Mouse (Mus musculus) bone marrow, adult 2 months (tissue): Measurements from ENCODE around the gene Cadm4. TPM values are rescaled to one million over a fixed set of nuclear protein-coding genes. Genes with fewer than 3 reads are reported as not detected.
A peak's percentile ranks its signal among the peaks of the same experiment; 100 is the strongest.

Experiments
- H3K27ac ChIP-seq: fragments of 200-500 bp; 2 replicates; pipeline ENCODE4 v1.5.1; 2012; ENCODE audit warnings: low read depth, mild to moderate bottlenecking, control low read depth, inconsistent platforms, low read length; ENCODE audit not compliant: control insufficient read depth, poor library complexity, insufficient read depth
- H3K4me1 ChIP-seq: fragments of 200-500 bp; 2 replicates; pipeline ENCODE4 v1.6.1; 2011; ENCODE audit warnings: low read length; ENCODE audit not compliant: control insufficient read depth, insufficient read depth
- H3K4me3 ChIP-seq: fragments of 200-500 bp; replicated peaks from 2 replicates; pipeline ENCODE3; 2011; ENCODE audit warnings: mild to moderate bottlenecking, low read depth, low read length, control low read depth; ENCODE audit not compliant: control insufficient read depth
- CTCF ChIP-seq: fragments of 200-500 bp; IDR thresholded peaks from 2 replicates; pipeline ENCODE4 v1.5.1; 2011; ENCODE audit warnings: low read length, control low read depth; ENCODE audit not compliant: control insufficient read depth, insufficient read depth
- POLR2A ChIP-seq: fragments of 200-500 bp; IDR thresholded peaks from 2 replicates; pipeline ENCODE4 v1.6.1; 2011; ENCODE audit warnings: low read depth, mild to moderate bottlenecking, control low read depth, low read length, borderline replicate concordance; ENCODE audit not compliant: control insufficient read depth
- WGBS: fragments of 180-500 bp; shearing (Covaris S2); methylation state at CpG from one replicate; pipeline ENCODE4 v1.1.7; 2018; 5-methylcytosine and 5-hydroxymethylcytosine counted together
- polyA plus RNA-seq: library from polyadenylated mRNA; stranded (reverse); fragments of >200 nt; gene quantifications from 2 replicates; pipeline ENCODE4 v1.2.4, GENCODE M21; 2011; ENCODE audit warnings: low replicate concordance; ENCODE audit not compliant: missing spikeins, insufficient read depth, insufficient read length

The Cadm4 gene
- polyA plus RNA-seq, 1 experiment, result 1.4 TPM

DNA sequence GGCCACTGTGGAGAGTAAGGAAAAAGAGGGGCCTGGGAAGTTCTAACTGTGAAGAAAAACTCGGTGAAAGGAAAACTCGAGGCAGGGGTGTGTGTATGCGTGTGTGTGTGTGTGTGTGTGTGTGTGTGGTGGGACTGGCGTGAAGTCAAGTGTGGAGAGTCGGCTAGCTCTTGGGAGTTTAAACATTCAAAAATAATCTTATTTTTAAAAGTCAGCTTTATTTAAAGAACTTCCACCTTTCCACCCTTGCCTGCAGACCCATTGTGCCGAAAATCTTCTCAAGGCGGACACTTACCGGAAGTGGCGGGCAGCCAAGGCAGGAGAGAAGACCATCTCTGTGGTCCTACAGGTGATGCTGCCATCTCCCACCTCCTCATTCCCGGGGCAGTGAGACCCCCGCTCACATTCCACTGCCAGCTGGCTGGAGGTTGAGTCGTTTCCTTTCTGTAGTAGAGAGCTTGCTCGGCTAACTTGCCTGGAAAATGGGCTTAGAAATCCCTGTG is 65.8 kb downstream of the Cadm4 start:
- TF ChIP-seq CTCF (no peak), POLR2A (no peak)
- H3K4me1 ChIP-seq, result peaks cover 4% of the 10 kb centered on the region
- H3K4me3 ChIP-seq, result peak overlapping the region; percentile 91
- 29% methylated on average over 13 of the region's 13 CpGs for WGBS
- H3K27ac ChIP-seq, result peak overlapping the region; percentile 66; the same call in 1 of the 2 replicates

DNA sequence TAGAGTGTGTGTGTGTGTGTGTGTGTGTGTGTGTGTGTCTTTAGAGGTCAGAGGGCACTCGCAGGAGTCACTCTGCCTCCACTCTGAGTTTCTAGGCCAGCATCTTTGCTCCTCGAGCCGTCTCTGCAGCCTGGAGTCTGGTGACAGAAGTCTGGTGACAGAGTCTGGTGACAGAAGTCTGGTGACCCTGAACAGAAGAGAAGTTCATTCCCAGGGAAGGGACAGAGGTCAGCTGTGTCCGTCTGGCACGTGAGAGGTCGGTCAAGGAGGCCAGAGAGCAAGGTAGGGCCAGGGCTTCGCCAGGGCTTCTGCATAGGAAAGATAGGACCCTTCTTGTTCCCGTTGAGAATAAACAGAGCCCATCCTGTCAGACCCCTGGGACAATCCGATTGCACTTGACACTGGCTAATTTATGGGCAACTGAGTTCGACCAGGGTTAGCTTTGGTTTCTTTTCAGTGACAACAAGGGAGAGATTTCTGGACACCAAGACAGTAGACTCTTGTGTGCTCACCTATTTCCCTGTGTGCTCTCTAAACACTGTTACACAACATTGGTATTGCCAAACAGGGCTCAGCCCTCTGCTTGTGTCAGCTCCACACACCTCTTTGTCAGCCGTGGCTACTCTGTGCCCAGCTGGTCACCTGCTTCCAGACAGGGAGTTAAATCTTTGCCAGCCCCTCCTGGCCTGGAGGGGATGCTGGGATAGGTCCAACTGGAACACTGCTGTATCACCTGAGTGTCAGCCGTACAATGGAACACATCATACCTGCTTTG is 70.3 kb downstream of the Cadm4 start:
- H3K27ac ChIP-seq, result peak overlapping the region; percentile 40; the same call in 1 of the 2 replicates
- no peak overlapping the region for H3K4me3 ChIP-seq
- H3K4me1 ChIP-seq, result peaks cover 2% of the 10 kb centered on the region; the same call in 1 of the 2 replicates
- 71% methylated on average over 12 of the region's 12 CpGs for WGBS
- TF ChIP-seq POLR2A (no peak), CTCF (no peak)

Other genes starting within 250 kb of the Cadm4 start
- gene Zfp109, start 244.5 kb upstream of the Cadm4 start, polyA plus RNA-seq, result 0.43 and 0.95 TPM in 2 replicates
- gene Zfp108, start 227.2 kb upstream of the Cadm4 start, polyA plus RNA-seq, result not detected in 2 replicates
- gene Zfp93, start 211.6 kb upstream of the Cadm4 start, polyA plus RNA-seq, result not detected in 2 replicates
- gene Zfp61, start 180.8 kb upstream of the Cadm4 start, polyA plus RNA-seq, result 3.6 and 14.4 TPM in 2 replicates
- 1.9 and 5.4 TPM in 2 replicates for gene Zfp94, start 165.4 kb upstream of the Cadm4 start, polyA plus RNA-seq
- gene Tescl, start 148.1 kb upstream of the Cadm4 start, polyA plus RNA-seq, result not detected in 2 replicates
- gene Lypd5, start 132.8 kb upstream of the Cadm4 start, polyA plus RNA-seq, result not detected in 2 replicates
- gene Kcnn4, start 111.8 kb upstream of the Cadm4 start, polyA plus RNA-seq, result 118 and 180 TPM in 2 replicates
- 32.3 and 59.7 TPM in 2 replicates for gene Smg9, start 82.4 kb upstream of the Cadm4 start, polyA plus RNA-seq
- gene Irgc1, start 29.7 kb upstream of the Cadm4 start, polyA plus RNA-seq, result not detected in 2 replicates
- 31.6 and 85.4 TPM in 2 replicates for gene Plaur, start 19.5 kb upstream of the Cadm4 start, polyA plus RNA-seq
- 2.5 and 3.1 TPM in 2 replicates for gene Zfp428, start 25.0 kb downstream of the Cadm4 start, polyA plus RNA-seq
- gene AC161166.1, start 30.4 kb downstream of the Cadm4 start, polyA plus RNA-seq, result not detected in 2 replicates
- 2.9 and 3.4 TPM in 2 replicates for gene Irgq, start 48.7 kb downstream of the Cadm4 start, polyA plus RNA-seq
- gene Pinlyp, start 64.1 kb downstream of the Cadm4 start, polyA plus RNA-seq, result not detected in 2 replicates
- 67.2 and 129 TPM in 2 replicates for gene Xrcc1, start 64.3 kb downstream of the Cadm4 start, polyA plus RNA-seq
- 15.8 and 25.9 TPM in 2 replicates for gene Ethe1, start 105.5 kb downstream of the Cadm4 start, polyA plus RNA-seq
- gene Zfp575, start 105.6 kb downstream of the Cadm4 start, polyA plus RNA-seq, result not detected in 2 replicates
- gene Phldb3, start 128.7 kb downstream of the Cadm4 start, polyA plus RNA-seq, result 7.2 and 8.2 TPM in 2 replicates
- gene Lypd3, start 154.5 kb downstream of the Cadm4 start, polyA plus RNA-seq, result not detected in 2 replicates
- gene Tex101, start 194.7 kb downstream of the Cadm4 start, polyA plus RNA-seq, result not detected in 2 replicates
- not detected in 2 replicates for gene BC049730, start 227.2 kb downstream of the Cadm4 start, polyA plus RNA-seq
- gene Gm4763, start 244.9 kb downstream of the Cadm4 start, polyA plus RNA-seq, result 35.1 and 41.6 TPM in 2 replicates